Mouse (Mus musculus) hindlimb bud, embryonic 11.5 days (tissue): ENCODE measurements at regions not wholly inside any gene's neighbourhood (a gene's known extent, or its start where the extent isn't known, plus 50 kb on each side); places are given as distances from the start of the nearest gene placed in this dataset.

ENCODE experiments used
- DNase-seq: peaks from one replicate; pipeline ENCODE4 v3.0.0-alpha.2; 2012; ENCODE audit warnings: low read depth, low spot score; ENCODE audit errors: extremely low spot score

DNA sequence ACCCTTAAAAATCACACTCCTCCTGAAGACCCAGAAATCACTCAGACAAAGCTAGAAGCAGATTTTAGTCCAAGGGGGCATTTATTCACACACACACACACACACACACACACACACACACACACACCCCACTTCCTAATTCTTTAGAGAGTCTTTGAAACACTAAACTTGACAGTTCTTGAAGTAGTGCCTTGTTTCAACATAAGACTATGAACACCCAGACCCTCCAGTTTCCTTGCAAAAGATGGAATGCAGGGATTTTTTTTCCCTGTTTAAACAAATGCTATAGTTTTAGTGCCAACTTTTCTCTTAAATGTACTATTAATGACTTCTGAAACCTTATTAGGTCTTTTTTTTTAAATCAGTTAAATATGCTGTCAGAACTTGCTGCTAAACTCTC lies 279.2 kb upstream of the Fat1 start:
- DNase-seq, result no peak

DNA sequence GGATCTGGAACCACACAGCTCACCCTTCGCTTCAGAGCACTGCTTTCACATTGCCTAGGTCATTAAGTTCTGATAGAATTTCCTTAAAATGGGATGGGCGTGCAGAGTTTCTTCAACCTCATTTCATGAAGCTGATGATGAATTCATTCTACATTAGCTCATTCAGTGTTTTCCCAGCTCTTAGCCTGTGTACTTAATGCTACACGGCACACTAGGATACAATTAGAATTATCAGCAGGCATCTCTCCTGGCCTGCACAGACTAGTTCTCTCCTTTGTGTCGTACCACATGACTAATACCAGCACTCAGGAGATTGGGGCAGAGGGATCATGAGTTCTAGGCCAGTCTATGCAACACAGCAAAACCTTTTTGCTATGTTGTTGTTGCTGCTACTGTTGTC lies 278.8 kb upstream of the Fat1 start:
- DNase-seq, result no peak

DNA sequence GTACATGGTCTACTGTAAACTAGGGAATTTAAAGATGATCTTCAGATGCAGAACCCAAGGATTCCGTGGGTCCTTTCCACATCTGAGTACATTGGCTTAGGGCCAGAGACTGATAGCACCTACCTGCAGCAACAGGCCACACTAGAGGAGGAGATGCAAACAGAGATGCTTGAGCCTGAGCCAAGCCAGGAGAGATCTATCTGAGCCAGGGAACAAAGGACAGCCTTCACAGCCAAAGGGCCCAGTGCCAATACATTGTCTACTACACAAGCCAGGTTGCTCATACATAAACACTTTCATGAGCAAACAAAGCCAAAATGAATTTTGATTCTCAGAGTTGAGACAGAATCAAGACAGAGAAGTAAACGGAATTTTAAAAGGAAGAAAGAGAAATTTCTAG lies 273.6 kb upstream of the Fat1 start:
- DNase-seq, result no peak

DNA sequence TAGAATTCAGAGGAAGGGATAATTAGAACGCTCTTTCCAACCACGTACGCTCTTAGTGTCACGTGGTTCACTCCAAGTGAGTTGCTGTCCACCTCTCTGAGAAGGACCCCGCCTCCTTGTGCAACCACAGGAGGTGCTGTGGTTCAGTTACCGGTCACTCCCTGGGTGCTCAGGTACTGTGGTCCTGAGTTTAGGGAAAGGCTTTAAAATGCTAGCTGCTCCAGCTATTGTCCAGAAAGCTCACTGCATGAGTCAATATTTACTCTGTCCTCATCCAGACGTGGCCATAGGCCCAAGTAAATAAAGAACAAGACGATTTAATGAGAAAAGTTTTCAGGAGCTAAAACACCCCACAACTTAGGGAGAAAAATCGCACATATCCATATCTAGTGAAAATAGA lies 248.1 kb upstream of the Fat1 start:
- no peak for DNase-seq

DNA sequence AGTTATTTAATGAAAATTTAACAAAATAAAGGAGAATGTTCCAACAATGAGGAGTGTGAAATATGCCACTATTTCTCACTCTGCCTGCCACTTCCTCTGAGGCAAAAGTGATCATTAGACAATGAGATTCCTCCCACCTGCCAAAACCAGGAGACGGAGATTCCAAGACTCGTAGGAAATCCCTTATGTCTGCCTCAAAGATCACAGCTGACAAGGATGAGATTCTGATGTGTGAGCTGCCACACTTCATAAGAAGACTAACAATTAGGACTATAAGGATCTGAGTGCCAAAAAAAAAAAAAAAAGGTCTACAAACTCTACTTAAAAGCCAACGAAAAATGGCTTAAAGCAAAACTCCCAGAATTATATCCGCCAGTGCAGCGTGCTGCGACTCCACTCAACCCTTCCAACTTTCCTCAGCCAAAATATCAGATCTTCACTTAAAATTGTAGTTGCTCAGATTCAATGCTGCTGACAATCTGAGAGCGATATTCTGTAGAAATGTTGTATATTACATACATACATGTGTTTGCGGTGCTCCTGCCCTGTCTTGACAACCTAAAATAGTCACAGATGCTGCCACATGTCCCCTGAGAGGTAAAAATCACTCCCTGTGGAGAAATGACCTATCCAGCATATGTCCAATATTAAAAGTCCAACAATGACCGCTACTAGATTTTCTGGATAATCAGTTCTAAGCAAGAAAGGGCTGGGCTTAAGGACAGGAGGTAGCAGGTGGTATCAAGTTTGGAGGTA lies 245.2 kb upstream of the Fat1 start:
- DNase-seq, result no peak

DNA sequence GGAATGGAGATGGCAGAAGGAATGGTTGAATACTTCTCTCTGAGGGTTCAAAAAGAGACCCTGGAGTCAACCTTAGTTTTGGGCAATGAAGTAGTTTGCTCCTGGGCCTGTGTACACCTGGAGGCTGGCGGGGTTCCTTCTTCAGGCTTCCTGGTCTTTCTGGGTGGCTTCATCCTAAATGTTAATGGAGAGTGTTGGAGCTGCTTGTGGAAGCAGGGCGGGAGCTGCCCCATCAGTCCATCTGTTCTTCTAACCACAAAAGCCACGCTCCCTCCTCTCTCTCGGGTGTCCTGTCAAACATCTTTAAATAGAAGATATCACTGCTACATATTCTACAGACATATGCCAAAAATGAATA lies 244.7 kb upstream of the Fat1 start:
- no peak for DNase-seq

DNA sequence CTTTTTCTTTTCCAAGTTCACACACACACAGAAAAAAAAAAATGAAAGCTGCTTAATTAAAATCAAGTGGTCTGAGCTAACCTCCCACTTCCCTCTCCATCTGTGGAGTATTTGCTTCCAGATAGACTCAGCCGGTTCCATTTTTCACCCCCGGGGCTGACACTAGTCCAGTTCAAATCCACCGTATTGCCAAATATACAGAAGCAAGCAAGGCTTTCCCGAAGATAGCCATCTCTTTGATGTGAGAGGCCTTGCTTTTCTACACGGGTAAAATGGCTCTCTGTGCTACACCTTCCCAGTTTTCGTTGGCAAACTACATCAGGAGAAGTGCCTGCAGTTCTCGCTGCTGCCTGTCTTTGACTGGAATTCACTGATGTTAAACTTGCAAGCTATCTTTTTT lies 244.1 kb upstream of the Fat1 start:
- no peak for DNase-seq

DNA sequence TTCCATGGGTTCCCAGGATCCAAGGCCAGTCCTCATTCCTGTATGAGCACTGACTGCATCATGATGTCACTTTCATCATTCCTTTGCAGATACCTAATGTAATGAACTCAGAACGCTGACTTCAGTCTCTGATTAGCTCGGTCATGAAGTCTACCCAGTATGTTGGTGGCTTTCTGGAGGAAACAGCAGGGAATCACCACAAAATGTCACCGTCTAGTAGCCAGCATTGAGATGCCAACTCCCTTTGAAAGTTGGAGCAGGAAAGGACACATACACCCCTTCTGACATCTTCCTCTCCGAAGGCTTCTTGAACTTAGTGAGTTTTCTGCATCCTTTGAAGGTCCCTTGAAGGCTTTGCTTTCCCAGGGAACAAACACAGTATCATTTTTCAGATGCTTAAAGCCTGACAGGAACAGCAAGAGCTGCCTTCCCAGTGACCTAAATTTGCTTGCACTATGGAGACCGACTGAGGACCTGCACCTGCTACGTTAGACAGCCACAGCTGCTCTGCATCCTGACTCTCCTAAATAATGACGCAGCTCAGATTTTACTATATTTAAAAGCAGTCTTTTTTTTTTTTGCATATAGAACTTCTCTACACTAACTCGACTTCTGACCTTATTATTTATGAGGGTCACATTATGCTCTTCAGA lies 243.1 kb upstream of the Fat1 start:
- DNase-seq, result no peak

DNA sequence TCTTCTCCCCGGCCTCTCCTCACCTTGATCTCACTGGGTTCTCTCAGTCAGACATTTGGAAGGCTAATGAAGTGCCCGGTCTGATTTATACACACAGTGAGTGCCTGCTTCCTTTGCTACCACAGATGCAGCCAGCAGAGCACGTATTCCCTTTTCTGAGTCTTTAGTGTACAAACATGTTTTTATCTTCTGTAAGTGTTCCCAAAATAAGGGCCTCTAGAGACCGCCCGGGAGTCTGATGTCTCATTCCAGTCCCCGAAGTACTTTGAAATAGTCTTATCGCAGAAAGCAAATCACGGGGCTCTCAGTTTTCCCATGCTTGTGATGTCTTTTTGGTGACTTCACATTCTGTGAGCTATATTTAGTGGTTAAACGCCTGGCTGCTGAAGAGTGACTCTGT lies 240.4 kb upstream of the Fat1 start:
- no peak for DNase-seq

DNA sequence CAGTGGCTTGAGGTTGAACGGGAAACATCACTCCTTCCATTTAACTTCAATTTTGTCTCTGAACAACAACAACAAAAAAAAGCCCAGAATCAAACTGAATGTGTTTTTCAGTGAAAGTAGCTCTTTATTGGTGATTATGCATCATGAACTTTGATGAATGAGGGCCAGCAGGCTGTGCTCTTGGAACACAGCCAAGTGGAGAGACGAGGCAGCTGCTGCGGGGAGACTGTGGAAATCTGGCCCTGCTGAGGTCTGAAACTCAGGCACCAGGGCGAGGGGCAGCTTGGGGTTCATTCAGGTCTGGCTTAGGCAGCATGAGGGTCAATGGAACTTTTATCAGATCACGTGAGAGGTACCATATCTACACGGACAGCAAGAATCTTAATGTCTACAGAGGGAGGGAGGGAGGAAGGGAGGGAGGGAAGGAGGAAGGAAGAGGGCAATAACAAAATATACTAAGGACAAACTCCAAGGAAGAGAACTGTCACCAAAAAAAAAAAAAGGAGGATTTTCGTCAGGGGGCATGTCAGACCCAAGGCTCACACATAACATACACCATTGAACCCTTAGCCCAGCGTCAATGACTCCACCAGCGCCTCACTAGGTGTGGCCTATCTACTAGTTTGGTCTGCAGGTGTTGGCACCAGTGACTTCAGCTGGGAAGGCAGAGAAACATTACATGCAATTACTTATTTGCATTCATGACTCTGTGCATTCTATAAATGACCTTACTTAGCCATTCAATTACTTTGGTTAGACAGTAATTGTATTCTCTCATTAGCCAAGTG lies 239.0 kb upstream of the Fat1 start:
- no peak for DNase-seq

DNA sequence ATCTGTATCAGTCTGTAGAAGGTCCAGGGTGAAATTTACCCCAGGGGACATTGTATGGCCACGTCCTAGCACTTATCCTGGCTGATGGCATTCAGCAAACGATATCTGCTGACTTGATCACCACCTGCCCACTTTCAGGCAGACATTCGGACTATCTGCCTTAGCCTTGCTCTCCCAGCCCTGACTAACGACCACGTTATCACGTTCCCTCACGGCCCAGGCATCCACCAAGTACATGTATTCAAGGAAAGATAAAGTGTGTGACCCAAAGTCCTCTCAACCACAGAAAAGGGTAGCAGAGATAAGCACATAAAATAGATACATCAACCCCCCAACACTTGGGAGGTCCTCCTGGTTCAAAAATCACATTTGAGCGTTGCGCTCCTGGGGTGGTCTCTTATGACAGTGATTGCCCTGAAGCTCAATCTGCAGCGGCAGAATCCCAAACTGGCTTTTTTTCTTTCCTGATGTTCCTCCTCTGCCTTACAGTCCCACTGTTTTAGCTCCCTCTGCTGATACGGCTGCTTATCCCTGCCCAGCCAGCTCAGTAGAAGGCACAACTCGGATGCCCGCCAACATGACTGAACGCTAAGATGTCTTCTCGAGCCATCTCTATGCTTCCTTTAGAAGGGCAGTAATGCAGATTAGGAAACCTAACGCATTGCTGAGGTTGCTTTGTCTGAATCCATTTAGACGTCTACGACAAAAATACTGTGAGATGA lies 235.7 kb upstream of the Fat1 start:
- DNase-seq, result no peak

DNA sequence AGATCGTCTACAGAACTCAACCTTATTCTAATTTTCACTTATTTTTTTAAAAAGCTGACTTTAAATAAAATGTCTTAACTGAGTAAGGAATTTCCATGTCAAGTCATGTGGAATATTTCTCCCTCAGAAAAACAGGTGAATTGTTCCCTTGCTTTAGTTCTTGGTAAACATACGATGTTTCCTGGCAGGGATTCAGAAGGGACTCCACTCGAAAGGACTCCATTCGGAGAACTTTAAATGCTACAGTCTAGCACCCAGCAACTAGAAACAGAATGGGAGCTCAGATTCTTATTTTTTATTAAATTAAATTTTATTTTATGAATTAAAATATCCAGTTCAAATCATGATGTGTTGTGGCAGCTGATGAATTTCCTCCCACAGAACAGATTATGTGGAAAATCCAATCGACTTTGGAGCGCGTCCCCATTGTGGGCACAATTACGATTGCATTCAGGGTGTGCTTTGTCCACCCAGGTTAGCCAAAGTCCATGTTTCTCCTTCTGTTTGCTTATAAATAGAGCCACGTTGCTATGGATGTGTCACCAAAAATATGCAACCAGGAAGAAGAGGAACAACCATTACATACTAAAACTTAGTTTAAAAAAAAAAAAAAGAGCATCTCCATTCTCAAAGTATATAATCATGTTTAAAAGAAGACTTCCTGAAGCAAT lies 230.5 kb upstream of the Fat1 start:
- no peak for DNase-seq

DNA sequence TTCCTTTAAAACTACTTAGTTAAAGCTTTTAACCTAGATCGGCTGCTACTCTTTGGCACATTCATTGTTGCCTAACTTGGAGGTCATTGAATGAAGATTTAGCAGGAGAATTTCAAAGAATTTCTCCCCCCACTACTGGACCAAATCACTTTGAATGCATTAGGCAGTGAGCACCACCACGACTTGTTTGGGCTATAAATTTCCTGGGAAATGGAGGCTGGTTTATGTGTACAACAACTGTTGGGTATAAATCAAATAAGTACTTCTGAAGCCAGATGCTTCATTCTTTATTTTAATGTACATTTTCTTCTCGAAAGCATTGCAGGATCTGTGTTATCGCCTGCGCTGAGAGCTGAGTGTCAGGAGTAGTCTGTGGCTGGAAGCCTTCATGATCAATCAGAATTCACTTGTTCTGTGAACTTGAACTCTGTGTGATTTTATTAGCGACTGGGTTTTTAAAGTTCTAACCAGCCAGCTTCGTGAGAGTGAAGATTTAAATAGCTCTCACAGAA lies 226.5 kb upstream of the Fat1 start:
- peak; percentile 54 for DNase-seq

DNA sequence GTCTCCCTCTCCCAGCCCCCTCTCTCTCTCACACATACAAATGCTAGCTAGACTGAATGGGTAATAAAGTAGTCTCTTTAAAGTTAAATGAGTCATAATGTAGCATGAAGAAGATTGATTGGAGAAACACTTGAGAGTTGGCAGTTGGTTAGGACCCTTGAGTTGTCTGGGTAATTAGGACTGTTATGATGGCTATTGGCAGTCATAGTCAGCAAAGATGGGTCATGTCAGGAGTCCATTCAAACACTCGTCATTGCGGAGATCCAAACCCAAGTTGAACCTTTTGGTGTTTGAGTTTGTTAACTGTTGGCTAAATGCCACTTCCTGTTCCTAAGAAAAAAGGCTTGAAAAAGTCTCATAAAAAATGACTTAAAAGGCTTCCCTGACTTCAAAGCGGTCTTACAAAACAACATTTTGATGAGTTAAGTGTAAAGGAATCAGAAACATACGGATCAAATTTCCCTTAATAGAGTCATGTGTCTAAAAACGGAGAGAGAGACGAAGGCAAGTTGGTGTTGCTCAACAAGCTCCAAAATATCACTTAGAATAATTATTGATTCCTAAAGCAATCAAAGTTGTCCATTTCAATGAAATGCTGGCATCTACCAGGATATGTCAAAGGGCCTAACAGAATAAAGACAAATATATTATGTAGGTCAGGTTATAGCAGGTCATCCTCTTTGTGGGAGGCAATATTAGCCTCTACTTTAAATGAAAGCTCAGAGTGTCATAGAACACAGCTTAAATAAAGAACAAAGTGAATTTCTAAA lies 225.9 kb upstream of the Fat1 start:
- DNase-seq, result peak; percentile 76

DNA sequence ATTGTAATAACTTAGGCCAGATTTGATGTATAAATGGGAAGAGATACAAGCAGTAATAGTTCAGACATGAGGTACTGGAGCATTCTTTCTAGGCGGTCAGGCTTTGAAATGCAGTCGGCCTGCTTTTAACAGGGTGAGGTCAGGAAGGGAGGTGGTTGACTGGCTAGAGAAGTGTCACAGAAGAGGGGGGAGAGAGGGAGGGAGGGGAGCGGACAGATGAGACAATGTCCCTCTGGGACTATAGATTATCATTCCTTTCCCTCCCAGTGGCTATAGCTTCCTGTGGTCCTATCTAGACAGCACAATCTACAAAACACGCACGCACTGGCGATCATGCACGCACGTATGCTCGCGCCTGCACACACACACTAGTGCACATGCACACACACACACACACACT lies 200.7 kb upstream of the Fat1 start:
- DNase-seq, result no peak

DNA sequence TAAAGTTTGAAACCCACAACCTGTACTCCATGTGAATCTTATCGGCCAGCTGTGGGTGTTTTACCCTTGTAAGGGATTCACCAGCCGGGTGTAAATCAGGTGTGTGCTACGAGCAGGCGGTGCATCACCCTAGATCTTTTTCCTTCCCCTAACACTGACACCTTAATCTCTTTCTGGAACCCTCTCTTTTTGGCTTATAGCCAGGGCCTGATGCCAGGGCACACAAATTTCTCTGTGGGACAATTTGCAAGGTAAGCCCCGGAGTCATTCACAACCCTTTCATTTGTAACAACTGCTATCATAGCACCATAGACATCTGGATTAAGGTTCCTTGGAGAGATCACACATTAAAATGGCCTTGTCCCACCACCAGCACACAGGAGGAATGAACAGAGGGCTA lies 199.4 kb upstream of the Fat1 start:
- DNase-seq, result no peak

DNA sequence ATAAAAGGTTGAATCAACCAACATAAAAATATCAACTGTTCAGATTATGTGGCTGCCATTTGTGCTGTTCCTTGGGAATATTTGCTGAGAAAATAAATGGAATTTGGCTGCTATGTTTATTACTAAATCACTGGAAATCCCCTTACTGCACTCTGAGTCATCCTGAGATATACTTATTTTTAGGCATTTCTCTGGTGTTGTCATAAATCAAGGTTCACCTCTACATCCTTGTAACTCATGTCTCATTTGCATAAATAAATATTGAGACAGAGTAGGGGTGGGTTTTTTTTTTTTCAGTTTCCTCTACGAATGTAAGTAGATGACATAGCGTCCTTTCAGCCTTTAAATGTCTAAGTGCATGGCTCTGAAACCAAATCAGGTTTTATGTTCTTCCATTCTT lies 191.9 kb upstream of the Fat1 start:
- no peak for DNase-seq

DNA sequence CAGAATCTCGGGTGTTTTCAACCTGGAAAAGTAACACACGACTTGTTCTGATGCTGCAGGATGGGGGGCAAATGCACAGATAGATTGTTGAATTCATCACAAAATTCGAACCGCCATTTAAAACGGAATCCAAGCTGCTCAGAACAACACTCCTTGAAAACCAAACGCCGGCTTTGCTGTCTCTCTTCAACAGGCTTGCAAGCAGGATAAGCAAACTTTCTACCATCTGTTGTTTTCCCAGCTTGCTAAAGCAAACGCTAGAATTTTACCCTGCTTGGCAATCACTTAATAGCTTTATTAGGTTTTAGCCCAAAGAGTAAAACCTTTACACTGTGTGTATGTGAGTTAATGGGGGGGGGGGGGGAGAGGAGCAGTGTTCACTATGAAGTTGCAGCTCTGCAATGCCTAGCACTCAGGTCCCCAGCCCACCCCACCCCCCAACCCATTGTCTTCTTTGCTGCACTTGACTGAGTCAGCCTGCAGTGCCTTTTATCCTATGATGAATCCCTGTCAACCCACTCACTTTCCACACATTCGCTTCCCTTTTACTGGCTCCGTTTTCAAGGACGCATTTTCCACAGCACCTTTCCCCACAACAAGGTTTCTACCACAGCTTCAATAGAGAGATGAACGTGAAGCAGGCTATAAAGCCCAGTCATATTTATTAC lies 190.1 kb upstream of the Fat1 start:
- no peak for DNase-seq

DNA sequence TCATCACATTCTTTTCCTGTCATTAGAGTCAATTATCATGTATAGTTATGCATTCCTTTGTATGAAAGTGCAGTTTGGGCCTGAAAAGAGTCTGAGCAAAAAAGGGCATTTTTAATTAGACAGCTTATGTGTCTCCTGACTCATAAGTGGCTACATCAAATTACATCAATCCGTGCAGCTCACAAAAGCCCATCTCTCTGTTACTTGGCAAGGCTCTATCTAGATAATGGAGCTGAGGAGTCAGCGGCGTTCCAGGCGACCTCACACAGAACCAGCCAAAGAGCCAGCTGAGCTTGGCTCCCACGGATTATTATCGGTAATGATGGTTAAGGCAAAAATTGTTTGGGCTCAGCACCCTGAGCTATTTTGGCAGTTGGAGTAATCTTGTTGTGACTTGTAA lies 176.5 kb upstream of the Fat1 start:
- no peak for DNase-seq

DNA sequence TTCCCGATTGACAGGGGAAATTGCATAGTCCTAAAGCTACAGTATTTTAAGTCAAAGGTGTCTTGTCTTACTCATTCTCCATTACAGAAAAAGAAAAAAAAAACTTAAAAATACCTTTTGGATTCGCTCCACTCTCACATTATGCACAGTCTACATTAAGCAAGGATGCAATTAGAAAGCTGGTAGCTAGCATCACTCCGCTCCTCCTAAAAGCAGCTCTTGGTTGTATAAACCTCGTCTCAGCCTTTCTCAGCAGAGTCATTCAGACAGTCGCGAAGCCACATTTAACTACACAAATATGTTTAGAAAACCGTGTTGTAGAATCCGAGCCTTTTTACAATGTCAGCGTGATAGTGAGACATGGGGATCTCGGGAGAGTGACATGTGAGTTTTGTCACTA lies 172.5 kb upstream of the Fat1 start:
- DNase-seq, result no peak
